Mouse (Mus musculus) limb, embryonic 13.5 days (tissue): Measurements from ENCODE around the gene Prdm1. TPM values are rescaled to one million over a fixed set of nuclear protein-coding genes. Genes with fewer than 3 reads are reported as not detected.

Source experiments
- ATAC-seq: fragments of 200-750 bp; cut with Nextera tagmentation; 2 replicates; pipeline ENCODE4 v1.8.0; 2017; ENCODE audit warnings: low read depth, moderate number of reproducible peaks, moderate TSS enrichment; ENCODE audit not compliant: low FRiP score
- H3K27ac ChIP-seq: fragments of 300-500 bp; sonication (generic); 2 replicates; pipeline ENCODE4 v1.5.1; 2015; ENCODE audit warnings: inconsistent platforms, mild to moderate bottlenecking, moderate library complexity
- H3K27me3 ChIP-seq: fragments of 300-500 bp; sonication (generic); 2 replicates; pipeline ENCODE4 v1.6.1; 2015; ENCODE audit warnings: mild to moderate bottlenecking, inconsistent platforms
- H3K36me3 ChIP-seq: fragments of 300-500 bp; sonication (generic); 2 replicates; pipeline ENCODE4 v1.6.1; 2015; ENCODE audit warnings: inconsistent platforms, mild to moderate bottlenecking, moderate library complexity
- H3K4me1 ChIP-seq: fragments of 300-500 bp; sonication (generic); 2 replicates; pipeline ENCODE4 v1.6.1; 2015; ENCODE audit warnings: inconsistent platforms
- H3K4me2 ChIP-seq: fragments of 300-500 bp; sonication (generic); replicated peaks from 2 replicates; pipeline ENCODE4 v1.6.1; 2015; ENCODE audit warnings: inconsistent platforms, mild to moderate bottlenecking, moderate library complexity
- H3K4me3 ChIP-seq: fragments of 300-500 bp; sonication (generic); 2 replicates; pipeline ENCODE4 v1.5.1; 2015; ENCODE audit warnings: moderate library complexity, mild to moderate bottlenecking, inconsistent platforms
- H3K9ac ChIP-seq: fragments of 300-500 bp; sonication (generic); 2 replicates; pipeline ENCODE4 v1.6.1; 2015; ENCODE audit warnings: mild to moderate bottlenecking, inconsistent platforms
- H3K9me3 ChIP-seq: fragments of 300-500 bp; sonication (generic); 2 replicates; pipeline ENCODE4 v1.6.1; 2016; ENCODE audit warnings: inconsistent platforms
- WGBS: fragments of 180-500 bp; shearing (Covaris S2); methylation state at CpG from one replicate; pipeline ENCODE4 v1.1.7; 2015; 5-methylcytosine and 5-hydroxymethylcytosine counted together
- polyA plus RNA-seq: library from polyadenylated mRNA; unstranded; fragments of >200 nt; fragmentation: Nextera tagmentation; extraction: Ambion mirVana; gene quantifications from 2 replicates; pipeline ENCODE4 v1.2.1, GENCODE M21; 2015

The Prdm1 gene
- polyA plus RNA-seq, 1 experiment from 2014 or later = 4.3 TPM

GRCm38 (mm10) chr10:44400119-44400518, 128.2 kb downstream of the Prdm1 start:
- WGBS = 61% methylated on average over 3 of the region's 3 CpGs
- Histone ChIP-seq H3K4me2 (no peak overlapping the region), H3K4me3 (no peak overlapping the region), H3K27ac (no peak overlapping the region), H3K36me3 (no peaks in the 10 kb centered on the region), H3K4me1 (peaks cover 9% of the 10 kb centered on the region; the same call in 1 of the 2 replicates), H3K9ac (no peak overlapping the region), H3K9me3 (no peaks in the 10 kb centered on the region), H3K27me3 (0 out of 2 replicates have a peak, but pooled peaks cover 5% of the 10 kb centered on the region)
- ATAC-seq = no peak

- Histone ChIP-seq H3K27ac (no peak overlapping the region), H3K4me2 (no peak overlapping the region), H3K4me1 (0 out of 2 replicates have a peak, but pooled peaks cover 3% of the 10 kb centered on the region), H3K4me3 (no peak overlapping the region), H3K9ac (no peak overlapping the region), H3K9me3 (no peaks in the 10 kb centered on the region), H3K36me3 (no peaks in the 10 kb centered on the region), H3K27me3 (no peaks in the 10 kb centered on the region)
- no peak for ATAC-seq
- 89% methylated on average over 8 of the region's 8 CpGs for WGBS
These were observed 135.4 kb downstream of the Prdm1 start for GRCm38 (mm10) chr10:44392855-44393254.

GRCm38 (mm10) chr10:44391509-44392290, 136.6 kb downstream of the Prdm1 start:
- Histone ChIP-seq H3K27me3 (no peaks in the 10 kb centered on the region), H3K4me3 (no peak overlapping the region), H3K4me1 (0 out of 2 replicates have a peak, but pooled peaks cover 3% of the 10 kb centered on the region), H3K4me2 (no peak overlapping the region), H3K9me3 (no peaks in the 10 kb centered on the region), H3K36me3 (no peaks in the 10 kb centered on the region), H3K27ac (no peak overlapping the region), H3K9ac (no peak overlapping the region)
- ATAC-seq = no peak
- WGBS = 47% methylated on average over 12 of the region's 12 CpGs

GRCm38 (mm10) chr10:44390286-44390685, 138.0 kb downstream of the Prdm1 start:
- no peaks in the 10 kb centered on the region for H3K9me3 ChIP-seq
- no peak overlapping the region for H3K4me2 ChIP-seq
- H3K4me1 ChIP-seq = 0 out of 2 replicates have a peak, but pooled peaks cover 3% of the 10 kb centered on the region
- H3K36me3 ChIP-seq = no peaks in the 10 kb centered on the region
- H3K27ac ChIP-seq = no peak overlapping the region
- H3K4me3 ChIP-seq = no peak overlapping the region
- 80% methylated on average over 5 of the region's 5 CpGs for WGBS
- no peaks in the 10 kb centered on the region for H3K27me3 ChIP-seq
- H3K9ac ChIP-seq = no peak overlapping the region
- ATAC-seq = no peak

GRCm38 (mm10) chr10:44388706-44389233, 139.5 kb downstream of the Prdm1 start:
- Histone ChIP-seq H3K4me2 (no peak overlapping the region), H3K4me1 (0 out of 2 replicates have a peak, but pooled peaks cover 3% of the 10 kb centered on the region), H3K9ac (no peak overlapping the region), H3K27me3 (no peaks in the 10 kb centered on the region), H3K27ac (no peak overlapping the region), H3K4me3 (no peak overlapping the region), H3K9me3 (no peaks in the 10 kb centered on the region), H3K36me3 (no peaks in the 10 kb centered on the region)
- 63% methylated on average over 11 of the region's 11 CpGs for WGBS
- no peak for ATAC-seq
